Mouse (Mus musculus) ES-E14 (cell line): Measurements from ENCODE around the gene Arhgef2. TPM values are rescaled to one million over a fixed set of nuclear protein-coding genes. Genes with fewer than 3 reads are reported as not detected.

Experiments
- DNase-seq: peaks from one replicate; pipeline ENCODE4 v3.0.0-alpha.2; 2013; ENCODE audit warnings: low read depth, low spot score
- H3K27ac ChIP-seq: 2 replicates; pipeline ENCODE4 v1.5.1; 2012; ENCODE audit warnings: low read depth, mild to moderate bottlenecking, low read length, moderate library complexity, mixed read lengths; ENCODE audit not compliant: poor library complexity, insufficient read depth, severe bottlenecking
- H3K36me3 ChIP-seq: 2 replicates; pipeline ENCODE4 v1.6.1; 2012; ENCODE audit warnings: mild to moderate bottlenecking, low read length, moderate library complexity, mixed read lengths; ENCODE audit not compliant: control insufficient read depth, poor library complexity, insufficient read depth, severe bottlenecking
- H3K4me1 ChIP-seq, 2 experiments: fragments of 150-350 bp in 1 of 2; sonication (generic) in 1 of 2; 2 replicates each; pipeline ENCODE4 v1.6.1; 2012; ENCODE audit warnings: low read length in 2 of 2, mild to moderate bottlenecking in 1 of 2, mixed read lengths in 1 of 2; ENCODE audit not compliant: control insufficient read depth in 2 of 2, insufficient read depth in 2 of 2, poor library complexity in 1 of 2
- H3K4me3 ChIP-seq, 2 experiments: fragments of 150-350 bp in 1 of 2; sonication (generic) in 1 of 2; 2 replicates each; pipeline ENCODE4 v1.5.1; 2012; ENCODE audit warnings: low read length in 2 of 2, low read depth in 1 of 2, mild to moderate bottlenecking in 1 of 2, mixed read lengths in 1 of 2; ENCODE audit not compliant: insufficient read depth in 1 of 2, poor library complexity in 1 of 2, severe bottlenecking in 1 of 2
- H3K9ac ChIP-seq: 2 replicates; pipeline ENCODE4 v1.6.1; 2012; ENCODE audit warnings: low read depth, mild to moderate bottlenecking, low read length, mixed read lengths; ENCODE audit not compliant: poor library complexity, insufficient read depth, severe bottlenecking
- H3K9me3 ChIP-seq: fragments of 150-350 bp; sonication (generic); 2 replicates; pipeline ENCODE4 v1.6.1; 2012; ENCODE audit warnings: low read depth, mild to moderate bottlenecking, low read length; ENCODE audit not compliant: control insufficient read depth, insufficient read depth
- CHD2 ChIP-seq: IDR thresholded peaks from 2 replicates; pipeline ENCODE4 v1.6.1; 2014; ENCODE audit warnings: mild to moderate bottlenecking, low read depth, low read length, inconsistent platforms
- HCFC1 ChIP-seq: IDR thresholded peaks from 2 replicates; pipeline ENCODE4 v1.6.1; 2012; ENCODE audit warnings: low read length, inconsistent platforms, borderline replicate concordance; ENCODE audit not compliant: insufficient read depth
- MAFK ChIP-seq: IDR thresholded peaks from 2 replicates; pipeline ENCODE4 v1.6.1; 2014; ENCODE audit warnings: mild to moderate bottlenecking, low read depth, low read length, inconsistent platforms; ENCODE audit not compliant: insufficient read depth
- ZC3H11A ChIP-seq: IDR thresholded peaks from 2 replicates; pipeline ENCODE4 v1.6.1; 2012; ENCODE audit warnings: low read depth, mild to moderate bottlenecking, inconsistent platforms, low read length, borderline replicate concordance
- ZNF384 ChIP-seq: IDR thresholded peaks from 2 replicates; pipeline ENCODE4 v1.6.1; 2012; ENCODE audit warnings: low read depth, low read length, inconsistent platforms
- in situ Hi-C, 2 experiments: fragments of 600-800 bp; cut with MboI; formaldehyde crosslinking; loops; one replicate each; pipeline ENCODE4 v1.15.1; 2025; ENCODE audit warnings: low sequenced_read_pairs in 2 of 2, inconsistent platforms in 1 of 2; ENCODE audit not compliant: unreplicated experiment in 2 of 2
- total RNA-seq: library from RNA; depleted of rRNA; stranded (reverse); fragments of 300-350 nt; gene quantifications from 2 replicates; pipeline ENCODE4 v1.2.3, GENCODE M21; 2012

The Arhgef2 gene
- total RNA-seq, 1 experiment, result 50.8 TPM

- in situ Hi-C loops, result no loop called here
- TF ChIP-seq ZNF384 (no peak), HCFC1 (no peak), MAFK (no peak), CHD2 (no peak), ZC3H11A (no peak)
- no peak overlapping the region for H3K9ac ChIP-seq
- H3K36me3 ChIP-seq, result peaks cover 41% of the 10 kb centered on the region; the same call in 1 of the 2 replicates
- DNase-seq, result no peak
- H3K9me3 ChIP-seq, result no peaks in the 10 kb centered on the region
- H3K4me1 ChIP-seq, result peaks cover 9 to 44% of the 10 kb centered on the region in 2 experiments; a peak in 3 of 4 replicates
- H3K4me3 ChIP-seq, result no peak overlapping the region
- H3K27ac ChIP-seq, result no peak overlapping the region
These were observed 21.3 kb downstream of the Arhgef2 start for GRCm38 (mm10) chr3:88627114-88627513.

DNA sequence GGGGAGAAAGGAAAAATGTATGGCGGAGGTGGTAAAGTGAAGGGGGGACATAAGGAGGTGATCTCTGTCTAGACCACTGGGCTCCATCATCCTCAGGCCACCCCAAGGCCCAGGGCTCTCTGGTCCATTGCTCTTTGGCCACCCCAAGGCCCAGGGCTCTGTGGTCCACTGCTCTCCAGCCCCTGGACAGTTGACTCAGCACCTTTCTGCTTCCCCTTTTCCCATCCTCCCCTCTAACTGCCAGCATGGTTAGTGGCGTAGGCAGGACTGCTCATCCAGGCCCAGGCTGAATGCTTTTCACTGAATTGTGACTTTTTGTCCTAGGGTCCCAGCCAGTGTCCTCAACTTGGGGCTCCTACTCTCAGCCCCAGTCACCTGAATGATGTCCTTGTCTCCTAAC lies 21.8 kb downstream of the Arhgef2 start:
- in situ Hi-C loops, result no loop called here
- no peak overlapping the region for H3K27ac ChIP-seq
- H3K4me3 ChIP-seq, result no peak overlapping the region
- H3K36me3 ChIP-seq, result peaks cover 45% of the 10 kb centered on the region; the same call in 1 of the 2 replicates
- DNase-seq, result no peak
- TF ChIP-seq ZC3H11A (no peak), ZNF384 (no peak), HCFC1 (no peak)
- peaks cover 7 to 44% of the 10 kb centered on the region in 2 experiments; a peak in 3 of 4 replicates for H3K4me1 ChIP-seq
- no peaks in the 10 kb centered on the region for H3K9me3 ChIP-seq
- no peak overlapping the region for H3K9ac ChIP-seq

- Histone ChIP-seq H3K9me3 (no peaks in the 10 kb centered on the region), H3K36me3 (peaks cover 55% of the 10 kb centered on the region; the same call in 1 of the 2 replicates), H3K4me1 (peaks cover 4 to 42% of the 10 kb centered on the region in 2 experiments; a peak in 3 of 4 replicates), H3K27ac (no peak overlapping the region), H3K4me3 (no peak overlapping the region), H3K9ac (no peak overlapping the region)
- no peak for DNase-seq
- in situ Hi-C loops, result no loop called here
- TF ChIP-seq ZC3H11A (no peak), ZNF384 (no peak), MAFK (no peak), CHD2 (no peak), HCFC1 (no peak)
These were observed 23.0 kb downstream of the Arhgef2 start for GRCm38 (mm10) chr3:88628766-88629165.

DNA sequence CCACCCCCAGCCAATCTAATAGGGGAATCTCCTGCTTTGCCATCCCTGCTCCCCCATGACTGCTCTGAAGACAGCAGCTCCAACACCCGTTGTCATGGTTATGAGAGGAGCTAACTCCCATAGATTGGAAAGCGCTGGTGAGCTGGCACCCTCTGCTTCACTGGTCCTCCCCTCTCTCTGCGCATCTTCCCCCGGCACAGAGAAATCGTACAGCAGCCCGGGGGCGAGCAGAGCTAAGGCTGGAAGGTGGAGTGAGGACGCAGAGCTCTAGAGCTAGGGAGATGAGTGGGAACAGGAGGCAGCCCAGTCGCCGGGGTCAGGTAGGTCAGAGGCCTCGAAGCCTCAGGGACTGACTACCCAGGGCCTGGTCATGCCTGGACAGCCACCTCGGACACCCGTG lies 23.5 kb downstream of the Arhgef2 start:
- Histone ChIP-seq H3K36me3 (peaks cover 59% of the 10 kb centered on the region), H3K4me1 (peaks cover 4 to 38% of the 10 kb centered on the region in 2 experiments; a peak in 3 of 4 replicates), H3K27ac (no peak overlapping the region), H3K4me3 (no peak overlapping the region), H3K9me3 (no peaks in the 10 kb centered on the region), H3K9ac (no peak overlapping the region)
- DNase-seq, result no peak
- in situ Hi-C loops, result no loop called here
- TF ChIP-seq HCFC1 (no peak), ZC3H11A (no peak), MAFK (no peak), CHD2 (no peak), ZNF384 (no peak)

- in situ Hi-C loops, result no loop called here
- H3K4me1 ChIP-seq, result peaks cover 4 to 36% of the 10 kb centered on the region in 2 experiments; a peak in 3 of 4 replicates
These were observed 24.3 kb downstream of the Arhgef2 start for GRCm38 (mm10) chr3:88630018-88630417.

More at GRCm38 (mm10) chr3:88630018-88630417, 24.3 kb downstream of the Arhgef2 start:
- Histone ChIP-seq H3K9me3 (no peaks in the 10 kb centered on the region), H3K4me3 (no peak overlapping the region), H3K36me3 (peaks cover 63% of the 10 kb centered on the region), H3K9ac (no peak overlapping the region), H3K27ac (no peak overlapping the region)
- TF ChIP-seq CHD2, result no peak
- no peak for TF ChIP-seq HCFC1
- no peak for DNase-seq
